Mouse (Mus musculus): ENCODE data around the gene Nell2.
A peak's percentile ranks its signal among the peaks of the same experiment; 100 is the strongest.

Nell2 gene

DNA sequence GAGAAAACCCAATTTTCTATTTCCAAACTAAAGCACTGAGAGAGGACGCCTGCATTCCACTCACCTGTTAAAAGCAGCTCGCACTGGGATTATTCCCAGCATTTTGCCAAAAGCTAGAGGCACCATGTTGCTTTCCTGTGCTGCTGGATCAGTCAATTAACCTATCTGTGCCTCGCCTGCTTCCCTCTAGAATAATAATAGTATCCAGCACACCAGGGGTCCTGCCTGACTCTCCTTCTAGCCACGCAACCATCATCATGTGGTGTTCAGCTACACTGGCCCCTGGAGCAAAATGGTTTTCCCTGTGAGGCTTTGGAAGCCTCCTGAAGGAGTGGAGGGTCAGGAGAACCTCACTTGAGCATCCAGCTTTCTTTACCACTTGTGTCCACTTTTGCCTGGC lies 397.0 kb downstream of the Nell2 start:
- Histone ChIP-seq H3K27me3 (ENCODE audit: insufficient read depth, low read length) (no peaks in the 10 kb centered on the region), H3K36me3 (ENCODE audit: insufficient read depth, low read length) (no peaks in the 10 kb centered on the region)
- TF ChIP-seq NANOG (IDR thresholded peaks at IDR 0.05; ENCODE audit: borderline replicate concordance, low read length) = 0 out of 2 replicates have a peak, but pooled peaks have one; percentile 9
- TF ChIP-seq CTCF (conservative IDR thresholded peaks at IDR 0.05; ENCODE audit: low read length) = no peak

DNA sequence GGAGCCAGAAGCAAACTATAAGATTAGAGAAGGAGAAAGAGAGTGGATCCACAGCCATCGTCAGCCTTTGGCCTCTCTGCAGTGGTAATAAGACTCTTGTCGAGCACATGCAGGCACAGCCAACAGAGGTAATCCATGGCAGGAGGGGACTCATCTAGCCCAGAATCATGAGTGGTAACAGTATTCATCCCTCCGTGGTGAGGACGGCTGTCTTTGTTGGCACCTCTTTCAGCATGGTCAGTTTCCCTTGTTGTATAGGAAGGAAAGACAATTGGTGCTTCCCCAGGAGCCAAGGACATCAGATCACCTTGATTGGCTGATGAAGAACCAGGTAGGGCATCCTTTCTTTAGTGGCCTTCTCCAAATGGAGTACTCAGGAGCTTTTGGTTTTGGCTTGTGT lies 419.7 kb downstream of the Nell2 start:
- TF ChIP-seq CTCF (conservative IDR thresholded peaks at IDR 0.05; ENCODE audit: low read length) (no peak), NANOG (IDR thresholded peaks at IDR 0.05; ENCODE audit: borderline replicate concordance, low read length) (no peak)
- H3K27me3 ChIP-seq (ENCODE audit: insufficient read depth, low read length) = no peaks in the 10 kb centered on the region
- no peaks in the 10 kb centered on the region for H3K36me3 ChIP-seq (ENCODE audit: insufficient read depth, low read length)
- H3K9me3 ChIP-seq (ENCODE audit: low read length) = no peaks in the 10 kb centered on the region
- no peaks in the 10 kb centered on the region for H3K4me1 ChIP-seq (replicated peaks; ENCODE audit: low read depth, low read length)
- H3K4me3 ChIP-seq (replicated peaks; ENCODE audit: low read length) = no peak overlapping the region

More for the DNA sequence above, 397.0 kb downstream of the Nell2 start:
- peaks cover 6% of the 10 kb centered on the region for H3K4me1 ChIP-seq (replicated peaks; ENCODE audit: low read depth, low read length)
- no peak overlapping the region for H3K4me3 ChIP-seq (replicated peaks; ENCODE audit: low read length)
- no peaks in the 10 kb centered on the region for H3K9me3 ChIP-seq (ENCODE audit: low read length)

DNA sequence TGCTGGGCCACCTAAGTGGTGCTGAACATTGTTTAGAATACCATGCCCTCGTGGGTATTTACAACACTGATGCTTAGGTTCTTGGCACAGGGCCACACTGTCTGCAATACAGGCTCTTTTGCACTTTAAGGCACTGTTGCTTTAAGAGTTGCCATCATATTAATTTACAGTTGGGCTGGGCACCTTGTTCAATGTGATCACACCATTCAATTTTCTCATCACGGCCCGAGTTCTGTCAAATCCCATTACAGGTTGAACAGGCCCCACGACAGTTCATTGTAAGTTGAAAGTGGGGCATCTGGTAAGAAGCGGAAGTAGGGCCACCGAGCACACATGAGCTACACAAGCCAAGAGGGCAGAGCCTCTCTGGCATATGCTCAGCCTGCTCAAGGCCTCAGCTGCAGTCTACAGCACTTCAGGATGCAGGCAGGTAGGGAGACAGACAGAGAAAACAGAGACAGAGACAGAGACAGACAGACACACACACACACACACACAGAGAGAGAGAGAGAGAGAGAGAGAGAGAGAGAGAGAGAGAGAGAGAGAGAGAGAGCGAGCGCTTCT lies 421.0 kb downstream of the Nell2 start:
- Histone ChIP-seq H3K36me3 (ENCODE audit: insufficient read depth, low read length) (no peaks in the 10 kb centered on the region), H3K4me1 (replicated peaks; ENCODE audit: low read depth, low read length) (no peaks in the 10 kb centered on the region), H3K27me3 (ENCODE audit: insufficient read depth, low read length) (no peaks in the 10 kb centered on the region), H3K9me3 (ENCODE audit: low read length) (no peaks in the 10 kb centered on the region), H3K4me3 (replicated peaks; ENCODE audit: low read length) (no peak overlapping the region)
- TF ChIP-seq CTCF (conservative IDR thresholded peaks at IDR 0.05; ENCODE audit: low read length) (no peak), NANOG (IDR thresholded peaks at IDR 0.05; ENCODE audit: borderline replicate concordance, low read length) (no peak), POU5F1 (IDR thresholded peaks at IDR 0.05; ENCODE audit: borderline replicate concordance, low read length) (no peak)

DNA sequence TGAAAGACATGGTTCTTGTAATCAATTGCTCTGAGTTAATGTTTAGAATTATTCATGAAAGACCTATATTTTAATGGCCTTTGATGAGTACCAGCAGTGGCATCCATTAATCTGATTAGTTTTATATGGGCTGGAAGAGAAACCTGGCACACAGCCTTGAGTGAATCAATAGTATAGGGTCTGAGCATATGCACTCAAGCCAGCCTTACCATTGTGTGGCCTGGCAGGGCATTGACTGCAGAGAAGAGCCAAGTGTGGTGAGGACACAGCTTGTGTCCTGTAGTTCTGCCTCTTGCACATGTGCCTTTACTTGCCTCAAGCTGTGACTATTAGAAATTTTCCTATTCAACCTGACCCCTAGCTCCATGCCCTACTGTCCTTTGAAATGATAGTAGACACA lies 426.8 kb downstream of the Nell2 start:
- peaks cover 4% of the 10 kb centered on the region; the same call in 1 of the 2 replicates for H3K9me3 ChIP-seq (ENCODE audit: low read length)
- H3K4me1 ChIP-seq (replicated peaks; ENCODE audit: low read depth, low read length) = no peaks in the 10 kb centered on the region
- no peak overlapping the region for H3K4me3 ChIP-seq (replicated peaks; ENCODE audit: low read length)
- no peaks in the 10 kb centered on the region for H3K27me3 ChIP-seq (ENCODE audit: insufficient read depth, low read length)
- H3K36me3 ChIP-seq (ENCODE audit: insufficient read depth, low read length) = no peaks in the 10 kb centered on the region
- TF ChIP-seq CTCF (conservative IDR thresholded peaks at IDR 0.05; ENCODE audit: low read length) (no peak), NANOG (IDR thresholded peaks at IDR 0.05; ENCODE audit: borderline replicate concordance, low read length) (no peak), POU5F1 (IDR thresholded peaks at IDR 0.05; ENCODE audit: borderline replicate concordance, low read length) (no peak)

DNA sequence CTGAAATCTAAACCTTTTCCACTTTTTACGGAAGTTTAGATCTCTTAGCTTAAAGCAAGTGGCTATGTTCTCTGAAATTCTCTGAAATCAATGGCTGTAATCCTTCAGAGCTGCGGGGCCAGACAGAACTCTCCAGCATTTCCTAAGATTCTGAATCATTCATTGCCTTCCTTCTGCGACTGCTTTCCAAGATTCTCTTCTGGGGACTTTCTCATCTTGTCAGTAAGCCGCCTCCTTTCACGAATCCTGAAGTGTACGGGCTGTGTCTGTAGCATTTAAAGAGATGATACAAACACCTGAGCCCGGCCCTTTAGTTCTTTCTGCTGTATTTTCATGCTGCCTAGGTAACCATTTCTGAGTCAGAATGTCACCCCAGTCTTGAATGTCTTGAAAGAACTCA lies 428.2 kb downstream of the Nell2 start:
- Histone ChIP-seq H3K4me3 (replicated peaks; ENCODE audit: low read length) (no peak overlapping the region), H3K27me3 (ENCODE audit: insufficient read depth, low read length) (no peaks in the 10 kb centered on the region), H3K36me3 (ENCODE audit: insufficient read depth, low read length) (no peaks in the 10 kb centered on the region), H3K9me3 (ENCODE audit: low read length) (peaks cover 10% of the 10 kb centered on the region; the same call in 1 of the 2 replicates), H3K4me1 (replicated peaks; ENCODE audit: low read depth, low read length) (no peaks in the 10 kb centered on the region)
- no peak for TF ChIP-seq NANOG (IDR thresholded peaks at IDR 0.05; ENCODE audit: borderline replicate concordance, low read length)
- no peak for TF ChIP-seq CTCF (conservative IDR thresholded peaks at IDR 0.05; ENCODE audit: low read length)
- TF ChIP-seq POU5F1 (IDR thresholded peaks at IDR 0.05; ENCODE audit: borderline replicate concordance, low read length) = no peak

DNA sequence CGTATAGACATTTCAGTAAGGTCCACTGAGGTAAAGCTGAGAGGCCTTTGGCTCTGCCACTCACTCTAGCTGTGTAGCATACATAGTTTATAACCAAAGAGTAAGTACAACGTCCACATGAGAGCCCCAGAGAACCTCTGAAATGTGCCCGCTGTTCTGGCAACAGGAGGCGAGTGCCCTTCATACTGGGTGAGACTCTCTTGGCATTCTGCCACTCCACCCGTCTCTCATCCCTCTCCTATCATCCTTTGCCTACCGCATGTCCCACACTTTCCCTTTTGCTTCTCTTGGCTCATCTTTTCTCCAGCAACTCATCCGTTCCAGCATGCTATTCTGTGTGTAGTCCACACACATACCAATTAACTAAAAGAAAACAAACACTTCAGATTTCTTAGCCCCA lies 442.4 kb downstream of the Nell2 start:
- H3K9me3 ChIP-seq (ENCODE audit: low read length) = peaks cover 22% of the 10 kb centered on the region
- no peak for TF ChIP-seq NANOG (IDR thresholded peaks at IDR 0.05; ENCODE audit: borderline replicate concordance, low read length)
- no peak for TF ChIP-seq POU5F1 (IDR thresholded peaks at IDR 0.05; ENCODE audit: borderline replicate concordance, low read length)
- no peak for TF ChIP-seq CTCF (conservative IDR thresholded peaks at IDR 0.05; ENCODE audit: low read length)
- H3K27me3 ChIP-seq (ENCODE audit: insufficient read depth, low read length) = no peaks in the 10 kb centered on the region
- no peak overlapping the region for H3K4me3 ChIP-seq (replicated peaks; ENCODE audit: low read length)
- H3K4me1 ChIP-seq (replicated peaks; ENCODE audit: low read depth, low read length) = no peaks in the 10 kb centered on the region
- no peaks in the 10 kb centered on the region for H3K36me3 ChIP-seq (ENCODE audit: insufficient read depth, low read length)

DNA sequence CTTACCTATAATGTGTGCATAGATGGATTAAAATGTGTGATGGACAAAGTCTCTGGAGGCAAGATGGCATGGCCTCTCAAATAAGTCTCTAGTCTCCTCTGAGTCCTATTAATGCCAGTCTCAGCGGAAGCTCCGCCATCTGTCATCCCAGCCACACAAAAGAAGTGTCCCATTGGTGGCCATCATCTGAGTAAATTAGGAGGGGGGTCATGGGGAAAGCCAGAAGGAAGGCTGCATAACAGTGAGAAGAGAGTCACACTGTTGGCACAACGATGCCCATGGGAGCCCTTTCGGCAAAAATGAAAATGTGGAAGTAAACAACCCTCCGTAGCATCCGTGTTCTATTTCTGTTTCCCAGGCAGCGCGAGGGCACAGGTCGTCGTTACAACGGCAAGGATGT lies 446.7 kb downstream of the Nell2 start:
- no peaks in the 10 kb centered on the region for H3K4me1 ChIP-seq (replicated peaks; ENCODE audit: low read depth, low read length)
- no peaks in the 10 kb centered on the region for H3K36me3 ChIP-seq (ENCODE audit: insufficient read depth, low read length)
- peaks cover 22% of the 10 kb centered on the region for H3K9me3 ChIP-seq (ENCODE audit: low read length)
- no peaks in the 10 kb centered on the region for H3K27me3 ChIP-seq (ENCODE audit: insufficient read depth, low read length)
- TF ChIP-seq POU5F1 (IDR thresholded peaks at IDR 0.05; ENCODE audit: borderline replicate concordance, low read length) (no peak), NANOG (IDR thresholded peaks at IDR 0.05; ENCODE audit: borderline replicate concordance, low read length) (no peak), CTCF (conservative IDR thresholded peaks at IDR 0.05; ENCODE audit: low read length) (no peak)
- no peak overlapping the region for H3K4me3 ChIP-seq (replicated peaks; ENCODE audit: low read length)

DNA sequence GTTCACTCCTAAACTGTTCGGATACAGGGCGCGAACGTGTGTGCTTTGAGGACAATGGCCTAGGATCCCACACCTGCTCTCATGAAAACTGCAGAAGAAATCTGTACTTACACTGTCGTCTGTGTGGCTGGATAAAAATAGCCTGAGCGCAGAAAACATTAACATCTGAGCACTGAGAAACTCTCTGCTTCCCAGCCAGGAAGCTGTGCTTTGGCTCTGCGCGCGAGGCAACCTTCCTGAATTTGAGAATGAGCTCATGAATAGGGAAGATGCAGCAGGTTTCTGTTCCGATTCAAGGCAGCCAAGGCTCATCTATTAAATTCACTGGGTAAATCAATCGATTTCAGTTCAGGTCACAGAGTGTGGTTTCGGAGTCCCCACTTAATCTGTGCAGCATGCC lies 453.0 kb downstream of the Nell2 start:
- Histone ChIP-seq H3K36me3 (ENCODE audit: insufficient read depth, low read length) (no peaks in the 10 kb centered on the region), H3K27me3 (ENCODE audit: insufficient read depth, low read length) (no peaks in the 10 kb centered on the region), H3K9me3 (ENCODE audit: low read length) (no peaks in the 10 kb centered on the region), H3K4me1 (replicated peaks; ENCODE audit: low read depth, low read length) (no peaks in the 10 kb centered on the region), H3K4me3 (replicated peaks; ENCODE audit: low read length) (no peak overlapping the region)
- no peak for TF ChIP-seq NANOG (IDR thresholded peaks at IDR 0.05; ENCODE audit: borderline replicate concordance, low read length)
- no peak for TF ChIP-seq POU5F1 (IDR thresholded peaks at IDR 0.05; ENCODE audit: borderline replicate concordance, low read length)
- TF ChIP-seq CTCF (conservative IDR thresholded peaks at IDR 0.05; ENCODE audit: low read length) = no peak

DNA sequence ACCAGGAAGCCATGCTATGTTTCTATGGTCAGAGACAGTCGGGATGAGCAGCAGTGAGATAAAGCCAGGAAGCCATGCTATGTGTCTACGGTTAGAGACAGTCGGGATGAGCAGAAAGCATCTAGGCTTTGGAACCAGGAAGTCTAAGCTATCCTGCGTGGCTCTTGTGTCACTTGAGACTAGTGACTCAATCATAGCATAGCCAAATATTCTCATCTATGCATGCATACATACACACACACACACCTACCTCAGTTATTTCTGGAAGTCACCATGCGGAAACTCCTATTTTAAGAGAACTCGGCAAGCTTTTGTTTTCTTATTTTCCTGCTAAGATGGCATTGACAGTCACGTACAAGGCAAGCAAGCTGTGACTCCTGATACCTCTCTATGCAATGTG lies 457.5 kb downstream of the Nell2 start:
- no peak for TF ChIP-seq CTCF (conservative IDR thresholded peaks at IDR 0.05; ENCODE audit: low read length)
- no peak for TF ChIP-seq NANOG (IDR thresholded peaks at IDR 0.05; ENCODE audit: borderline replicate concordance, low read length)
- TF ChIP-seq POU5F1 (IDR thresholded peaks at IDR 0.05; ENCODE audit: borderline replicate concordance, low read length) = no peak
- Histone ChIP-seq H3K36me3 (ENCODE audit: insufficient read depth, low read length) (no peaks in the 10 kb centered on the region), H3K9me3 (ENCODE audit: low read length) (no peaks in the 10 kb centered on the region), H3K4me3 (replicated peaks; ENCODE audit: low read length) (no peak overlapping the region), H3K4me1 (replicated peaks; ENCODE audit: low read depth, low read length) (no peaks in the 10 kb centered on the region), H3K27me3 (ENCODE audit: insufficient read depth, low read length) (no peaks in the 10 kb centered on the region)
